Mouse (Mus musculus) left cerebral cortex, postnatal 36 days (tissue): Measurements from ENCODE around the gene Mta1. TPM values are rescaled to one million over a fixed set of nuclear protein-coding genes. Genes with fewer than 3 reads are reported as not detected.

Experiments
- DNase-seq, 2 experiments: peaks; one replicate each; pipeline ENCODE4 v3.0.0; 2021 to 2022; ENCODE audit warnings: low spot score in 2 of 2, mixed read lengths in 1 of 2
- intact Hi-C: fragments of 180-260 bp; cut with DNase I; formaldehyde crosslinking; loops from one replicate; pipeline ENCODE4 v1.15.1; 2025
- total RNA-seq, 2 experiments: library from RNA; stranded (reverse); gene quantifications; 2 replicates each; pipeline ENCODE4 v1.2.3; 2021

The Mta1 gene
- total RNA-seq, 2 experiments from 2014 or later: 79.8 to 80.2 TPM

GRCm38 (mm10) chr12:113089107-113089506 lies 9.0 kb upstream of the Mta1 start:
- intact Hi-C loops: no loop called here
- DNase-seq: no peak

GRCm38 (mm10) chr12:113090053-113090452 lies 8.0 kb upstream of the Mta1 start:
- intact Hi-C loops: no loop called here
- DNase-seq: no peak

GRCm38 (mm10) chr12:113097040-113097439 lies 1.0 kb upstream of the Mta1 start:
- DNase-seq: no peak
- intact Hi-C loops: no loop called here

- intact Hi-C loops: no loop called here
- peak in 1 of 2 experiments; percentile 31 for DNase-seq
Observed at GRCm38 (mm10) chr12:113098530-113099151, 563 bp downstream of the Mta1 start.

- no peak for DNase-seq
- intact Hi-C loops: no loop called here
Observed at GRCm38 (mm10) chr12:113099470-113100237, 1.6 kb downstream of the Mta1 start.

- intact Hi-C loops: no loop called here
- no peak for DNase-seq
Observed at GRCm38 (mm10) chr12:113100448-113101076, 2.5 kb downstream of the Mta1 start.

- no peak for DNase-seq
- intact Hi-C loops: no loop called here
Observed at GRCm38 (mm10) chr12:113101251-113101960, 3.3 kb downstream of the Mta1 start.

GRCm38 (mm10) chr12:113102461-113102860 lies 4.4 kb downstream of the Mta1 start:
- intact Hi-C loops: loop anchor here (2.0 kb wide), 1 partner anchor 98 kb away; no protein-coding TSS in a partner anchor

GRCm38 (mm10) chr12:113103846-113104451 lies 5.9 kb downstream of the Mta1 start:
- no peak for DNase-seq
- intact Hi-C loops: loop anchor here (2.0 kb wide), 1 partner anchor 99 kb away; no protein-coding TSS in a partner anchor

More at GRCm38 (mm10) chr12:113102461-113102860, 4.4 kb downstream of the Mta1 start:
- peak in 1 of 2 experiments; percentile 46 for DNase-seq

GRCm38 (mm10) chr12:113106386-113106785 lies 8.3 kb downstream of the Mta1 start:
- intact Hi-C loops: no loop called here
- no peak for DNase-seq

- DNase-seq: no peak
- intact Hi-C loops: no loop called here
Observed at GRCm38 (mm10) chr12:113107431-113108124, 9.5 kb downstream of the Mta1 start.

- no peak for DNase-seq
- intact Hi-C loops: no loop called here
Observed at GRCm38 (mm10) chr12:113108528-113109283, 10.6 kb downstream of the Mta1 start.

- intact Hi-C loops: no loop called here
- DNase-seq: no peak
Observed at GRCm38 (mm10) chr12:113109801-113110200, 11.7 kb downstream of the Mta1 start.

- intact Hi-C loops: no loop called here
- DNase-seq: no peak
Observed at GRCm38 (mm10) chr12:113114141-113114540, 16.1 kb downstream of the Mta1 start.

GRCm38 (mm10) chr12:113114856-113115538 lies 16.9 kb downstream of the Mta1 start:
- DNase-seq: no peak
- intact Hi-C loops: no loop called here

GRCm38 (mm10) chr12:113119516-113120410 lies 21.7 kb downstream of the Mta1 start:
- peak; percentile 77 to 80 for DNase-seq
- intact Hi-C loops: no loop called here

- DNase-seq: no peak
- intact Hi-C loops: no loop called here
Observed at GRCm38 (mm10) chr12:113124726-113125125, 26.6 kb downstream of the Mta1 start.
